Comparison of ENCODE assay signal across 12 mouse cellular contexts in the genomic region with DNA sequence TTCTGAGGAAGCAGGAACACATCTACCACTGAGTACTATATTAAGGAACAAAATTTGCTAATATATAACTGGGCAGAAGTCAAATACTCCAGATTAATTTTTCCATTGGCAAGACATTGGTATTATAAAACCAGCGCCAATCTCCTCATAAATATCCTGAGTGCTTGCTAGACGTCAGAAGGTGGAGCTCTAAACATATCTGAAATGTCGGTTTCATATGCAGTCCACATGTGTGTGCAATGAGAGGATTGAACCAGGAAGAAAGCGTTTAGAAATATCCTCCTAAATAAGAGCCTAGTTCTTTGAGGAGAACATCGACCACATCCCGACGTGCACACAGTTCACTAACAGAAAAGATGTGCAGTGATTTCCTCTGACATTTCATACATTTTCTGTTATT.
DNase-seq lines count a peak whose midpoint lies in the region; ATAC-seq and TF ChIP-seq lines count a peak whose summit lies in the region.
"Had no signal": no experiment of that assay in that cellular context is flagged by ENCODE, and none has a peak within 500 bp of the region (broad histone marks: within the 10 kb centered on the region; RNA-seq: fewer than 3 reads in every experiment).

No protein-coding gene starts in this region.

- no peaks in the 10 kb centered on the region for H3K4me1 ChIP-seq in midbrain, embryonic 13.5 days (replicated peaks)
- H3K4me1 ChIP-seq in midbrain, embryonic 11.5 days (ENCODE audit: control insufficient read depth, insufficient read depth, low read length), result no peaks in the 10 kb centered on the region
- no peaks in the 10 kb centered on the region for H3K4me1 ChIP-seq in embryonic facial prominence, embryonic 14.5 days (ENCODE audit: control insufficient read depth, insufficient read depth, low read length)
- no peaks in the 10 kb centered on the region for H3K4me1 ChIP-seq in neural tube, embryonic 15.5 days
- H3K4me1 ChIP-seq: embryonic facial prominence, embryonic 15.5 days; stomach, embryonic 15.5 days had no signal

- peak; percentile 16; the same call in 1 of the 2 replicates for TF ChIP-seq CTCF in gastrocnemius, adult 2 months (IDR thresholded peaks at IDR 0.05)

- intact Hi-C loops in gastrocnemius, adult 2 months (cut with DNase I), result no loop called here
- intact Hi-C loops in gastrocnemius, postnatal 36 days (cut with DNase I), result no loop called here

- WGBS in midbrain, embryonic 13.5 days, result 81% methylated on average over 7 of the region's 7 CpGs
- 85% methylated on average over 7 of the region's 7 CpGs for WGBS in midbrain, embryonic 11.5 days
- 37% methylated on average over 7 of the region's 7 CpGs for WGBS in embryonic facial prominence, embryonic 14.5 days
- WGBS in neural tube, embryonic 15.5 days, result 66% methylated on average over 7 of the region's 7 CpGs

- 0 out of 2 replicates have a peak, but pooled peaks have one; percentile 65 for ATAC-seq in midbrain, embryonic 13.5 days
- no peak for ATAC-seq in midbrain, embryonic 11.5 days (ENCODE audit: low FRiP score)
- ATAC-seq in embryonic facial prominence, embryonic 14.5 days (ENCODE audit: low read depth), result 0 out of 2 replicates have a peak, but pooled peaks have one; percentile 33
- ATAC-seq in neural tube, embryonic 15.5 days (ENCODE audit: low FRiP score), result peak; percentile 65; the same call in 1 of the 2 replicates

- H3K27me3 ChIP-seq in midbrain, embryonic 13.5 days, result no peaks in the 10 kb centered on the region
- H3K27me3 ChIP-seq in midbrain, embryonic 11.5 days (ENCODE audit: control insufficient read depth, insufficient read depth, low read length), result no peaks in the 10 kb centered on the region
- no peaks in the 10 kb centered on the region for H3K27me3 ChIP-seq in embryonic facial prominence, embryonic 14.5 days (replicated peaks; ENCODE audit: control insufficient read depth, insufficient read depth, low read length)
- H3K27me3 ChIP-seq in neural tube, embryonic 15.5 days (replicated peaks), result no peaks in the 10 kb centered on the region
- H3K27me3 ChIP-seq: embryonic facial prominence, embryonic 15.5 days; stomach, embryonic 15.5 days had no signal

- no peak overlapping the region for H3K9ac ChIP-seq in midbrain, embryonic 13.5 days (replicated peaks)
- no peak overlapping the region for H3K9ac ChIP-seq in midbrain, embryonic 11.5 days (ENCODE audit: low read length)
- H3K9ac ChIP-seq in embryonic facial prominence, embryonic 14.5 days (ENCODE audit: low read depth, low read length), result no peak overlapping the region
- H3K9ac ChIP-seq in neural tube, embryonic 15.5 days (replicated peaks), result no peak overlapping the region
- H3K9ac ChIP-seq: embryonic facial prominence, embryonic 15.5 days; stomach, embryonic 15.5 days had no signal

- no peak overlapping the region for H3K4me2 ChIP-seq in midbrain, embryonic 13.5 days (replicated peaks)
- H3K4me2 ChIP-seq in midbrain, embryonic 11.5 days, result no peak overlapping the region
- no peak overlapping the region for H3K4me2 ChIP-seq in embryonic facial prominence, embryonic 14.5 days (ENCODE audit: low read depth, low read length)
- no peak overlapping the region for H3K4me2 ChIP-seq in neural tube, embryonic 15.5 days
- H3K4me2 ChIP-seq: embryonic facial prominence, embryonic 15.5 days; stomach, embryonic 15.5 days had no signal

- no peak overlapping the region for H3K27ac ChIP-seq in gastrocnemius, adult 2 months
- H3K27ac ChIP-seq in midbrain, embryonic 13.5 days, result no peak overlapping the region
- H3K27ac ChIP-seq in midbrain, embryonic 11.5 days (ENCODE audit: low read depth, low read length), result no peak overlapping the region
- H3K27ac ChIP-seq in embryonic facial prominence, embryonic 14.5 days (replicated peaks; ENCODE audit: low read depth, low read length), result no peak overlapping the region
- H3K27ac ChIP-seq in neural tube, embryonic 15.5 days (replicated peaks), result no peak overlapping the region
- H3K27ac ChIP-seq: embryonic facial prominence, embryonic 15.5 days; stomach, embryonic 15.5 days had no signal

- H3K9me3 ChIP-seq in midbrain, embryonic 13.5 days, result no peaks in the 10 kb centered on the region
- H3K9me3 ChIP-seq in midbrain, embryonic 11.5 days (ENCODE audit: control insufficient read depth, low read length), result no peaks in the 10 kb centered on the region
- no peaks in the 10 kb centered on the region for H3K9me3 ChIP-seq in embryonic facial prominence, embryonic 14.5 days (ENCODE audit: control insufficient read depth, low read length)
- H3K9me3 ChIP-seq in neural tube, embryonic 15.5 days (replicated peaks), result no peaks in the 10 kb centered on the region
- H3K9me3 ChIP-seq: embryonic facial prominence, embryonic 15.5 days; stomach, embryonic 15.5 days had no signal

- H3K36me3 ChIP-seq in midbrain, embryonic 13.5 days, result no peaks in the 10 kb centered on the region
- no peaks in the 10 kb centered on the region for H3K36me3 ChIP-seq in midbrain, embryonic 11.5 days (ENCODE audit: control insufficient read depth, insufficient read depth, low read length)
- no peaks in the 10 kb centered on the region for H3K36me3 ChIP-seq in embryonic facial prominence, embryonic 14.5 days (ENCODE audit: control insufficient read depth, insufficient read depth, low read length)
- H3K36me3 ChIP-seq in neural tube, embryonic 15.5 days, result no peaks in the 10 kb centered on the region
- H3K36me3 ChIP-seq: embryonic facial prominence, embryonic 15.5 days; stomach, embryonic 15.5 days had no signal

- no peak for DNase-seq in gastrocnemius, adult 2 months
- no peak for DNase-seq in gastrocnemius, postnatal 36 days
- no peak for DNase-seq in midbrain, embryonic 11.5 days (ENCODE audit: low spot score, missing footprints)
- DNase-seq in embryonic facial prominence, embryonic 14.5 days (ENCODE audit: low spot score), result peak; percentile 53
- DNase-seq in spleen, adult 18-20 months, result no peak
- DNase-seq: gastrocnemius, postnatal 25 days; heart, postnatal 10 days; right cerebral cortex, postnatal 14 days had no signal

- H3K4me3 ChIP-seq in gastrocnemius, adult 2 months, result no peak overlapping the region
- no peak overlapping the region for H3K4me3 ChIP-seq in midbrain, embryonic 13.5 days (replicated peaks)
- H3K4me3 ChIP-seq in midbrain, embryonic 11.5 days (ENCODE audit: low read depth, low read length), result no peak overlapping the region
- H3K4me3 ChIP-seq in embryonic facial prominence, embryonic 14.5 days (ENCODE audit: low read depth, low read length), result no peak overlapping the region
- H3K4me3 ChIP-seq in neural tube, embryonic 15.5 days (replicated peaks), result no peak overlapping the region
- H3K4me3 ChIP-seq: embryonic facial prominence, embryonic 15.5 days; stomach, embryonic 15.5 days had no signal
